Mouse (Mus musculus): Measurements from ENCODE around the gene Ccdc162. TPM values are rescaled to one million over a fixed set of nuclear protein-coding genes. Genes with fewer than 3 reads are reported as not detected.

Gene Ccdc162
- total RNA-seq, 2 experiments from 2014 or later, result 1.7 to 2.3 TPM

DNA sequence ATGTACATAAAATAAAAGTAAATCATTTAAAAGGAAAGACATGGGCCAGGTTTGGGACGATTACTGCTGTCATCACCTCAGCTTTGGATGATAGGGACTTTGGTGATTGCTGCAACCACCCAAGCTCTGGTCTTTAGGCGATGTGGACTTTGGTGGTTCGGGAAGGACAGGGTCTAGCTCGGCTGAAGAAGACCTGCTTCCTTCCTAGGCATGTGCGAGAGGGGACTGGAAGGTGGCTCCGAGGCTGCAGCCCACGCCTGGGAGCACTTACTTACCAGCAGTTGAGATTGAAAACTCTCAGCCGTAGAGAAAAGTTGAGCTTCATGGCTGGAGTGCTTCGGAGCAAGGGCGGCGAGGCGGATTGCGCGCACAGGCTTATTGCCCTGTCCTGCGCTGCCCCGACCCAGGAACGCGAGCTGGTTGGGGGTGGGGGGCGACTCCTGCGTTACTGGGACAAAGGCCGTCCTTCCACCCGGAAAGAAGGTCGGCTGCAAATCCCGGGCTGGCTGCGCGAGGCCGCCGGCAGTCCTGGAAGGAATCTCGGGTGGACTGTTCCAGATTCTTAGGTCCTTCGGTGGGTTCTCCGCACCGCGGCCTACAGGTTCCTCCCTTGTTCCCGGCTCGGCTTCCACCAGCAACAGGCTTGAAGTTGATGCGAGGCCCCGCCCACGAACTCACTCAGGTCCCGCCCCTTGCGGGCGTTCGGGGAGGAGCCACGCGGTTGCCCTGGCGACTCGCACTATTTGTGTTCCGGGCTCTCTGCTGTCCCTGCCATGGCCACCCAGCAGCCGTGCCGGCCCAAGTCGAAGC is 226.5 kb downstream of the Ccdc162 start, which contains the start of the genes Smpd2 and Ppil6:
TSS of gene Smpd2 (minus strand) at position 662 of the 810 bp plus-strand sequence.
TSS of gene Ppil6 (plus strand) at position 732 of the 810 bp plus-strand sequence.
- DNase-seq (ENCODE audit: low spot score in 2 of 2), result peak; percentile 89 to 94

- no peak for DNase-seq (ENCODE audit: low spot score in 2 of 2)
Observed at GRCm38 (mm10) chr10:41489294-41489693, 227.1 kb downstream of the Ccdc162 start.

- no peak for DNase-seq (ENCODE audit: low spot score in 2 of 2)
Observed at GRCm38 (mm10) chr10:41488877-41489276, 227.6 kb downstream of the Ccdc162 start.

Small RNAs within 50 kb of the gene (microRNA-seq; reads per million reads assigned to microRNA genes)
- gene Mir3473b, result 0 reads per million in 2 experiments

Other genes starting within 250 kb of the Ccdc162 start
- gene Mical1, start 240.3 kb downstream of the Ccdc162 start, total RNA-seq (2021), result 10 to 100 TPM; 15.2 to 18.0 TPM
- gene Smpd2, start 226.3 kb downstream of the Ccdc162 start, total RNA-seq (2021), result 10 to 100 TPM; 18.7 to 21.8 TPM
- gene Ppil6, start 226.2 kb downstream of the Ccdc162 start, total RNA-seq (2021), result 1 to 10 TPM; 3.7 to 5.6 TPM
- 10 to 100 TPM; 60.7 to 68.2 TPM for gene Cd164, start 197.2 kb downstream of the Ccdc162 start, total RNA-seq (2021)
- gene Cep57l1, start 93.2 kb upstream of the Ccdc162 start, total RNA-seq (2021), result 1 to 10 TPM; 5.5 to 6.6 TPM
- gene Sesn1, start 93.3 kb upstream of the Ccdc162 start, total RNA-seq (2021), result 10 to 100 TPM; 54.1 to 55.6 TPM